Mouse (Mus musculus): ENCODE results near the gene Cd8a. TPM values are rescaled to one million over a fixed set of nuclear protein-coding genes. Genes with fewer than 3 reads are reported as not detected.
"Not testable (repeated sequence)": the region's sequence is repeated elsewhere in the genome, so short reads cannot be mapped to it uniquely, and the experiment has no call there.

The Cd8a gene
- 0.06 TPM in 1 of 2 replicates, not detected in the other for polyA plus RNA-seq (2012; rRNA removed)

- Histone ChIP-seq H3K27ac (ENCODE audit: insufficient read depth, low read length) (no peak within 1 kb of the TSS), H3K4me1 (ENCODE audit: control insufficient read depth, insufficient read depth, low read length) (no peaks in the 10 kb centered on the region)
- TF ChIP-seq POLR2A (IDR thresholded peaks at IDR 0.05; ENCODE audit: extremely low read depth, insufficient read depth, low read length) (no peak), CTCF (IDR thresholded peaks at IDR 0.05; ENCODE audit: extremely low read depth, insufficient read depth, low read length) (no peak)
Measured at GRCm38 (mm10) chr6:71373249-71373775, at the start of gene Cd8a. Gene Cd8a (plus strand): TSS chr6:71373427.

DNA sequence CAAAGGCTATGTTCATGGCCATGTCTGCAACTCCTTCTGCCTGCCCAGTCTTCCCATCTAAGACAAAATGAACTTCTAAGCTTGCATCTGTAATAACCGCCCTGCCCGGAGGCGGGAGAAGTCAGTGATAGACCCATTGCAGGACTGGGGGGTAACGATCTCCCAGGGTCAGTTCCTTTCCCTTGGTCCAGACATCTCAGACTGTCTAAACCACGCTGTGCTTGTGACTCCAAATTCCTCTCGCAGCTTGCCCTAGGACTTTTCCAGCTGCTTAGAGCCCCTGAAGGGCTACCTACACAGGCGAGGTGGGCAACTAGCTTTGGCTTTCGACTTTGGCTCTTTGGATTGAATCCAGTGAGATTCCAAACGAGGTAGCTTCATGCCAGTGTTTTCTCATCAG lies 48.4 kb upstream of the Cd8a start:
- no peak overlapping the region for H3K4me3 ChIP-seq (ENCODE audit: insufficient read depth, low read length)
- H3K4me1 ChIP-seq (ENCODE audit: control insufficient read depth, insufficient read depth, low read length) = no peaks in the 10 kb centered on the region
- no peak overlapping the region for H3K27ac ChIP-seq (ENCODE audit: insufficient read depth, low read length)
- TF ChIP-seq CTCF (IDR thresholded peaks at IDR 0.05; ENCODE audit: extremely low read depth, insufficient read depth, low read length) (no peak), POLR2A (IDR thresholded peaks at IDR 0.05; ENCODE audit: extremely low read depth, insufficient read depth, low read length) (no peak)

More at GRCm38 (mm10) chr6:71373249-71373775, at the start of gene Cd8a:
- no peak within 1 kb of the TSS for H3K4me3 ChIP-seq (ENCODE audit: insufficient read depth, low read length)

GRCm38 (mm10) chr6:71329881-71330280 lies 43.3 kb upstream of the Cd8a start:
- Histone ChIP-seq H3K4me3 (ENCODE audit: insufficient read depth, low read length) (no peak overlapping the region), H3K4me1 (ENCODE audit: control insufficient read depth, insufficient read depth, low read length) (no peaks in the 10 kb centered on the region), H3K27ac (ENCODE audit: insufficient read depth, low read length) (no peak overlapping the region)
- TF ChIP-seq CTCF (IDR thresholded peaks at IDR 0.05; ENCODE audit: extremely low read depth, insufficient read depth, low read length) (no peak), POLR2A (IDR thresholded peaks at IDR 0.05; ENCODE audit: extremely low read depth, insufficient read depth, low read length) (no peak)

- Histone ChIP-seq H3K4me1 (ENCODE audit: control insufficient read depth, insufficient read depth, low read length) (no peaks in the 10 kb centered on the region), H3K27ac (ENCODE audit: insufficient read depth, low read length) (no peak overlapping the region), H3K4me3 (ENCODE audit: insufficient read depth, low read length) (no peak overlapping the region)
- TF ChIP-seq CTCF (IDR thresholded peaks at IDR 0.05; ENCODE audit: extremely low read depth, insufficient read depth, low read length) = no peak
- no peak for TF ChIP-seq POLR2A (IDR thresholded peaks at IDR 0.05; ENCODE audit: extremely low read depth, insufficient read depth, low read length)
Measured at GRCm38 (mm10) chr6:71330486-71330885, 42.7 kb upstream of the Cd8a start.

DNA sequence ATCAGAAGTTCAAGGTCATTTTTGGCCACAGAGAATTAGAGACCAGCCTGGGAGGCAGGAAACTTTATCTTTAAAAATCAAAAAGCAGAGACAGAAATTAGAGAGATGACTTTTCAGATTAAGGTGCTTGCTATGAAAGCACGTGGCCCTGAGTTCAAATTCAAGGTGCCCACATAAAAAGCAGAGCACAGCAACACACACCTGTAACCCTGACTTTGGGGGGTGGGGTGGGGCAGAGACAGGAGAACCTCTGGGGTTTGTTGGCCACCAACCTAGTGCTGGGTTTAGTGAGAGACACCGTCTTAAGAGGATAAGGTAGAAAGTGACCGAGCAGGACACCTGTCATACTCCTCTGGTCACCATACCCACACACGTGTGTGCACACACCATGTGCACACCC lies 41.7 kb upstream of the Cd8a start:
- not testable (repeated sequence) for H3K27ac ChIP-seq (ENCODE audit: insufficient read depth, low read length); H3K4me1 ChIP-seq (ENCODE audit: control insufficient read depth, insufficient read depth, low read length); H3K4me3 ChIP-seq (ENCODE audit: insufficient read depth, low read length)

DNA sequence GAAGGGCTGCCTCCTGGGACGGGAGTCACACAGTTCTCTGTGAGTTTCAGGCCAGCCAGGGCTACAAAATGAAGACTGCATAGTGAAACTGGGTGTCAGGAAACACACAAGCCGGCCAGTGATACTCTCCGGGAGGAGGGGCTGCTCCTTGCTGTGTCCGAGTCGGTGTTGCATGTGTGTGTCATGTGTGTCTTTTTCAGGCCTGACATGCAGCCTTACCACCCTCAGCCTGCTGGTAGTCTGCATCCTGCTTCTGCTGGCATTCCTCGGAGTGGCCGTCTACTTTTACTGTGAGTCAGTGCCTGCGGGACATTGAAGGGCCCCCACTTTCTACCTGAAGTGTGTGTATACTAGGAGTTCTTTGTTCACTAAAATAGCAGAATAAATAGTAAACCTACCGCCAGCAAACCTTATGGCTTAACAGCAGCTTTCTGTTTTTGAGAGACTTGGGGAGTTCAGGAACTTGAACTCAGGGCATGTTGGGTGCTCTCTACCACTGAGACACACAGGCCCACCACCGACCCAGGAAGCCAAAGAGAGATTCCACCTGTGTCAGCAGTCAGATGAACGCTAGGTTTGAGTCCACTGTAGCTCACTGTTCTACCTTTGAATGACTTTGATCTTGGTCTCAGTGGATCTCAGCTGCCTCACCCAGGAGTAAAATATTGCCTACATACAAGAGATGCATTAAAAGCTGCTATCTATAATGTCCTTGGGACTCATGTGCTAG lies 40.8 kb upstream of the Cd8a start:
- TF ChIP-seq CTCF (IDR thresholded peaks at IDR 0.05; ENCODE audit: extremely low read depth, insufficient read depth, low read length) (no peak), POLR2A (IDR thresholded peaks at IDR 0.05; ENCODE audit: extremely low read depth, insufficient read depth, low read length) (no peak)
- no peaks in the 10 kb centered on the region for H3K4me1 ChIP-seq (ENCODE audit: control insufficient read depth, insufficient read depth, low read length)
- H3K4me3 ChIP-seq (ENCODE audit: insufficient read depth, low read length) = no peak overlapping the region
- H3K27ac ChIP-seq (ENCODE audit: insufficient read depth, low read length) = no peak overlapping the region

- H3K4me1 ChIP-seq (ENCODE audit: control insufficient read depth, insufficient read depth, low read length) = no peaks in the 10 kb centered on the region
- no peak overlapping the region for H3K4me3 ChIP-seq (ENCODE audit: insufficient read depth, low read length)
- no peak overlapping the region for H3K27ac ChIP-seq (ENCODE audit: insufficient read depth, low read length)
- TF ChIP-seq CTCF (IDR thresholded peaks at IDR 0.05; ENCODE audit: extremely low read depth, insufficient read depth, low read length) (no peak), POLR2A (IDR thresholded peaks at IDR 0.05; ENCODE audit: extremely low read depth, insufficient read depth, low read length) (no peak)
Measured at GRCm38 (mm10) chr6:71333031-71333430, 40.2 kb upstream of the Cd8a start.

DNA sequence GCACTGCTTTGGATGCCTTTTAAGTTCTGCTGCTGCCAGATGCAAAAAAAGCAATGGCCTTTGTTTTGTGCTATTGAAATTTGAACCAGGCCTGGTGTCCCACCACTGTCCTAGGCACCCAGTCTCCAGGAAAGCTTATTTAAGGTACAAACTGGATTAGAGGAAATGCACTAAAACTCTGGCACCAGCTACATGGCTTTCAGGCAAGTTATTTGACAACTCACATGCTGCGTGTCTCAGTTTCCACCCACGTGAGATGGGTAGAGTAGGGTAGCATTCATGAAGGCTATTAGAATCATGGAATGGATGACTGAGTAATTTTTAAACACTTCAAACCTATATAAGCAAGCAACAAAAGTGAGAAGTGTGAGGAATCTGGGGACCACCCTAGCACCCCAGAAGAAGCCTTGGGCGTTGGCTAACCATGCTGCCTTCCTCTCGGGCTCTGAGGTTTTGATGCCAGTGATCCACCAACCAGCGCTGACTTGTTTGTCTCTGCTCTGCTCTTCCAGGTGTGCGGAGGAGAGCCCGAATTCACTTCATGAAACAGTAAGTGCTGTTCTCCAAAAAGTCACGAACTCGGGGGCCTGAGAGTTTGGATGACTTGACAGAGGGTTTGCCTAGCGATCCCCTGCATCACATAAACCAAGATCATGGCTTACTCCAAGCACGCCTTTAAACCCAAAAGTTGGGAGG lies 39.5 kb upstream of the Cd8a start:
- no peak overlapping the region for H3K4me3 ChIP-seq (ENCODE audit: insufficient read depth, low read length)
- no peaks in the 10 kb centered on the region for H3K4me1 ChIP-seq (ENCODE audit: control insufficient read depth, insufficient read depth, low read length)
- no peak for TF ChIP-seq POLR2A (IDR thresholded peaks at IDR 0.05; ENCODE audit: extremely low read depth, insufficient read depth, low read length)
- no peak for TF ChIP-seq CTCF (IDR thresholded peaks at IDR 0.05; ENCODE audit: extremely low read depth, insufficient read depth, low read length)
- H3K27ac ChIP-seq (ENCODE audit: insufficient read depth, low read length) = no peak overlapping the region

- H3K27ac ChIP-seq (ENCODE audit: insufficient read depth, low read length) = no peak overlapping the region
- no peaks in the 10 kb centered on the region for H3K4me1 ChIP-seq (ENCODE audit: control insufficient read depth, insufficient read depth, low read length)
- H3K4me3 ChIP-seq (ENCODE audit: insufficient read depth, low read length) = no peak overlapping the region
- TF ChIP-seq POLR2A (IDR thresholded peaks at IDR 0.05; ENCODE audit: extremely low read depth, insufficient read depth, low read length) (no peak), CTCF (IDR thresholded peaks at IDR 0.05; ENCODE audit: extremely low read depth, insufficient read depth, low read length) (no peak)
Measured at GRCm38 (mm10) chr6:71337666-71338065, 35.6 kb upstream of the Cd8a start.

- Histone ChIP-seq H3K27ac (ENCODE audit: insufficient read depth, low read length) (no peak overlapping the region), H3K4me1 (ENCODE audit: control insufficient read depth, insufficient read depth, low read length) (no peaks in the 10 kb centered on the region), H3K4me3 (ENCODE audit: insufficient read depth, low read length) (no peak overlapping the region)
- no peak for TF ChIP-seq POLR2A (IDR thresholded peaks at IDR 0.05; ENCODE audit: extremely low read depth, insufficient read depth, low read length)
- TF ChIP-seq CTCF (IDR thresholded peaks at IDR 0.05; ENCODE audit: extremely low read depth, insufficient read depth, low read length) = no peak
Measured at GRCm38 (mm10) chr6:71338941-71339340, 34.3 kb upstream of the Cd8a start.

Measured in cortical plate, adult 2 months (tissue).